Mouse (Mus musculus) C2C12 (cell line): Measurements from ENCODE around the gene Slc39a2.
"Not testable (repeated sequence)": the region's sequence is repeated elsewhere in the genome, so short reads cannot be mapped to it uniquely, and the experiment has no call there.

Source experiments
- CEBPB ChIP-seq: IDR thresholded peaks from one replicate; pipeline ENCODE4 v1.6.1; 2011; ENCODE audit warnings: low read depth, mild to moderate bottlenecking, control low read depth, moderate library complexity
- CTCF ChIP-seq: IDR thresholded peaks from one replicate; pipeline ENCODE4 v1.5.1; 2011; ENCODE audit not compliant: control insufficient read depth, insufficient read depth, insufficient read length
- FOSL1 ChIP-seq: IDR thresholded peaks from one replicate; pipeline ENCODE4 v1.8.0; 2011; ENCODE audit warnings: mild to moderate bottlenecking, low read length; ENCODE audit not compliant: poor library complexity, insufficient read depth, severe bottlenecking
- MAX ChIP-seq: IDR thresholded peaks from one replicate; pipeline ENCODE4 v1.6.1; 2011; ENCODE audit warnings: mild to moderate bottlenecking, control low read depth
- MYOD1 ChIP-seq: IDR thresholded peaks from one replicate; pipeline ENCODE4 v1.6.1; 2011; ENCODE audit warnings: low read depth; ENCODE audit not compliant: control insufficient read depth, insufficient read length
- MYOG ChIP-seq: IDR thresholded peaks from one replicate; pipeline ENCODE4 v1.6.1; 2011; ENCODE audit not compliant: control insufficient read depth, insufficient read length; ENCODE audit errors: extremely low read depth
- USF1 ChIP-seq: IDR thresholded peaks from one replicate; pipeline ENCODE4 v1.6.1; 2011; ENCODE audit warnings: low read depth, mild to moderate bottlenecking, control low read depth, moderate library complexity

DNA sequence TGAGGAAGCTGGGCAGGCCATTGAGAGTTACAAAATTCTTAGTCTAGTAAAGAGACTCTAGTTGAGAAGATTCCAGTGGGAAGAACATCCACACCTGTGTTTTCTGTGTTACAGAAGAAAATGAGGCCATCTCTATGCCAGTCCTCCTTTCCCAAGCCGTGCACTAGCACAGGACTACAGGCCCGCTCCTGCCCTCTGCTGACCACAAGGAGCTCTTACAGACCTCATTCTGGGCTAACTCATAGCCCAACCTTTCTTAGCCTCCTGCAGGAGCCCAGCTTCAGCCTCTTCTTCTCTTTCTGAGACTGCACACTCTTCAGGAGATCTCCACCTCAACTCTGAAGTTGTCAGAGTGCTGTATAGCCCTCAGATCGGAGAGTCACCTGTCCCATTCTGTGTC, 41.7 kb upstream of the Slc39a2 start:
- TF ChIP-seq CTCF, MAX, CEBPB, MYOG, MYOD1, USF1, FOSL1: not testable (repeated sequence)
